Comparison of ENCODE assay signal across 8 mouse cellular contexts in the genomic region with DNA sequence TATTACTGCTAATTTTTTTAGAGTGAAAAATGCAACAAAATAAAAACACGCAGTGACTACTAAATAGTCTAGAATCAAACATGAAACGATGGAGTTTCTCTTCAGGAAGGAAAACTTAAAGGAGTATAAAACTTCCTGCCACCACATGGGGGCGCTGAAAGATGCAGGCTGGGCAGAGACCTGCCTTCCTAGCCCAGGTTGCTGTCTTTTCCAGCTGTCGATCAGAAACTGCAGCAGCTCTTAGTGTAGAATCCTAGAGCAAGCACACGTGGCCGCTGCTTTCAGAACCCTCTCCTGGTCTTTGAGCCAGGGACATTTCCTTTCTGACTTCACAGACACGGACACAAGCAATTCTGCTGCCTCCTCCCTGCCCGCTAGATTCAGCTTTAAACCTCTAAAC. TPM values are rescaled to one million over a fixed set of nuclear protein-coding genes. Genes with fewer than 3 reads are reported as not detected.
DNase-seq lines count a peak whose midpoint lies in the region; ATAC-seq and TF ChIP-seq lines count a peak whose summit lies in the region.

No protein-coding gene starts in this region.

- in situ Hi-C loops in ES-E14 (cut with MboI; ENCODE audit: low sequenced_read_pairs in 2 of 2, unreplicated experiment in 2 of 2) = loop anchor here in 1 of 2 experiments (10.0 kb wide), 1 partner anchor 221 kb away; no protein-coding TSS in a partner anchor

- H3K9me3 ChIP-seq in kidney, embryonic 15.5 days (replicated peaks) = no peaks in the 10 kb centered on the region
- no peaks in the 10 kb centered on the region for H3K9me3 ChIP-seq in ES-E14 (ENCODE audit: control insufficient read depth, insufficient read depth, low read depth, low read length)
- no peaks in the 10 kb centered on the region for H3K9me3 ChIP-seq in limb, embryonic 11.5 days (ENCODE audit: control insufficient read depth, low read length)

- H3K4me2 ChIP-seq in kidney, embryonic 15.5 days = no peak overlapping the region
- no peak overlapping the region for H3K4me2 ChIP-seq in limb, embryonic 11.5 days (ENCODE audit: low read depth, severe bottlenecking)

- DNase-seq in kidney, adult 9 months = peak; percentile 74
- peak; percentile 71 for DNase-seq in ES-E14 (ENCODE audit: low read depth, low spot score)
- DNase-seq in adrenal gland, adult 2 months = peak; percentile 43
- peak; percentile 39 to 41 for DNase-seq in gastrocnemius, adult 8-10 months (ENCODE audit: low spot score in 2 of 2)
- DNase-seq in limb, embryonic 11.5 days (ENCODE audit: low spot score) = peak; percentile 78
- peak; percentile 70 for DNase-seq in retina, postnatal 1 day
- no peak for DNase-seq in urinary bladder, adult 18-20 months (ENCODE audit: low spot score in 2 of 2)

- H3K4me3 ChIP-seq in kidney, embryonic 15.5 days (replicated peaks) = no peak overlapping the region
- no peak overlapping the region for H3K4me3 ChIP-seq in ES-E14 (ENCODE audit: insufficient read depth in 1 of 2, low read depth in 1 of 2, low read length in 2 of 2, poor library complexity in 1 of 2, severe bottlenecking in 1 of 2)
- no peak overlapping the region for H3K4me3 ChIP-seq in limb, embryonic 11.5 days (ENCODE audit: low read depth, low read length)

- H3K9ac ChIP-seq in kidney, embryonic 15.5 days = no peak overlapping the region
- H3K9ac ChIP-seq in ES-E14 (ENCODE audit: insufficient read depth, low read depth, low read length, poor library complexity, severe bottlenecking) = peak overlapping the region; percentile 50; the same call in 1 of the 2 replicates
- H3K9ac ChIP-seq in limb, embryonic 11.5 days (ENCODE audit: low read length) = no peak overlapping the region

- no peak overlapping the region for H3K27ac ChIP-seq in kidney, embryonic 15.5 days
- H3K27ac ChIP-seq in ES-E14 (ENCODE audit: insufficient read depth, low read depth, low read length, poor library complexity, severe bottlenecking) = no peak overlapping the region
- no peak overlapping the region for H3K27ac ChIP-seq in limb, embryonic 11.5 days (replicated peaks; ENCODE audit: low read depth, low read length)

- no peaks in the 10 kb centered on the region for H3K27me3 ChIP-seq in kidney, embryonic 15.5 days
- H3K27me3 ChIP-seq in limb, embryonic 11.5 days (ENCODE audit: control insufficient read depth, insufficient read depth, low read length) = no peaks in the 10 kb centered on the region

- WGBS in kidney, embryonic 15.5 days = 20% methylated on average over 8 of the region's 8 CpGs
- 25% methylated on average over 8 of the region's 8 CpGs for WGBS in limb, embryonic 11.5 days

- ATAC-seq in kidney, embryonic 15.5 days (replicated peaks; ENCODE audit: low FRiP score) = no peak
- ATAC-seq in limb, embryonic 11.5 days (ENCODE audit: insufficient number of reproducible peaks, low FRiP score, low TSS enrichment, low read depth) = no peak

- H3K4me1 ChIP-seq in kidney, embryonic 15.5 days = peaks cover 19% of the 10 kb centered on the region
- peaks cover 2 to 10% of the 10 kb centered on the region in 2 experiments; a peak in 1 of 4 replicates for H3K4me1 ChIP-seq in ES-E14 (ENCODE audit: control insufficient read depth in 2 of 2, insufficient read depth in 2 of 2, low read length in 2 of 2, poor library complexity in 1 of 2)
- no peaks in the 10 kb centered on the region for H3K4me1 ChIP-seq in limb, embryonic 11.5 days (ENCODE audit: control insufficient read depth, insufficient read depth, low read length)

- H3K36me3 ChIP-seq in kidney, embryonic 15.5 days = no peaks in the 10 kb centered on the region
- no peaks in the 10 kb centered on the region for H3K36me3 ChIP-seq in ES-E14 (ENCODE audit: control insufficient read depth, insufficient read depth, low read length, poor library complexity, severe bottlenecking)
- H3K36me3 ChIP-seq in limb, embryonic 11.5 days (ENCODE audit: control insufficient read depth, insufficient read depth, low read length) = no peaks in the 10 kb centered on the region

TF ChIP-seq in ES-E14, 5 proteins besides CTCF, POLR2A, EP300 and RAD21:
- TF ChIP-seq ZC3H11A (IDR thresholded peaks at IDR 0.05; ENCODE audit: borderline replicate concordance, low read depth, low read length) (peak; percentile 69; the same call in 1 of the 2 replicates), HCFC1 (IDR thresholded peaks at IDR 0.05; ENCODE audit: borderline replicate concordance, insufficient read depth, low read length) (no peak), CHD2 (IDR thresholded peaks at IDR 0.05; ENCODE audit: low read depth, low read length) (no peak)

RNA-seq across cellular contexts. Expression of a gene that starts 18.3 kb away (rescaled TPM):
- 5.4 and 5.6 TPM in 2 replicates for polyA plus RNA-seq in kidney, embryonic 15.5 days (2015; fragmentation: Nextera tagmentation; extraction: Ambion mirVana)
- total RNA-seq in ES-E14 (2012; rRNA removed) = 4.0 and 5.7 TPM in 2 replicates
- under 1 TPM; 0.21 to 0.86 TPM for total RNA-seq in adrenal gland, adult 2 months (2021)
- 0.07 and 0.17 TPM in 2 replicates for polyA plus RNA-seq in adrenal gland, adult 2 months (2012; rRNA removed)
- total RNA-seq in gastrocnemius, adult 8-10 months (2022) = 1 to 10 TPM in 3 of 4 experiments, under 1 TPM in 1; 0.92 to 3.3 (median 2.5) TPM
- 4.8 and 6.3 TPM in 2 replicates for polyA plus RNA-seq in limb, embryonic 11.5 days (2014; fragmentation: Nextera tagmentation; extraction: Ambion mirVana)

RNA-seq across cellular contexts. Expression of a gene that starts 29.7 kb away (rescaled TPM):
- not detected in 2 replicates for polyA plus RNA-seq in kidney, embryonic 15.5 days (2015; fragmentation: Nextera tagmentation; extraction: Ambion mirVana)
- total RNA-seq in ES-E14 (2012; rRNA removed) = 0.13 and 0.16 TPM in 2 replicates
- not detected for total RNA-seq in adrenal gland, adult 2 months (2021)
- polyA plus RNA-seq in adrenal gland, adult 2 months (2012; rRNA removed) = 0.06 TPM in 1 of 2 replicates, not detected in the other
- total RNA-seq in gastrocnemius, adult 8-10 months (2022) = not detected
- not detected in 2 replicates for polyA plus RNA-seq in limb, embryonic 11.5 days (2014; fragmentation: Nextera tagmentation; extraction: Ambion mirVana)

RNA-seq across cellular contexts. Expression of a gene that starts 42.5 kb away (rescaled TPM):
- 4.3 and 6.2 TPM in 2 replicates for polyA plus RNA-seq in kidney, embryonic 15.5 days (2015; fragmentation: Nextera tagmentation; extraction: Ambion mirVana)
- total RNA-seq in ES-E14 (2012; rRNA removed) = 7.5 and 7.6 TPM in 2 replicates
- 10 to 100 TPM; 22.3 to 28.9 TPM for total RNA-seq in adrenal gland, adult 2 months (2021)
- polyA plus RNA-seq in adrenal gland, adult 2 months (2012; rRNA removed) = 26.9 and 28.1 TPM in 2 replicates
- total RNA-seq in gastrocnemius, adult 8-10 months (2022) = 1 to 10 TPM; 1.4 to 3.4 (median 2.5) TPM
- 1.9 and 2.5 TPM in 2 replicates for polyA plus RNA-seq in limb, embryonic 11.5 days (2014; fragmentation: Nextera tagmentation; extraction: Ambion mirVana)

Comparison
In these comparisons a context has a peak if more than half of its experiments do, and no peak if none do; other contexts are left out.
1. DNase-seq: peak in kidney, adult 9 months (single experiment), ES-E14 (single experiment), adrenal gland, adult 2 months (single experiment), gastrocnemius, adult 8-10 months (2 of 2), limb, embryonic 11.5 days (single experiment) and retina, postnatal 1 day (single experiment); none in urinary bladder, adult 18-20 months (0 of 2).